Mouse (Mus musculus) MEL (cell line): ENCODE measurements at regions not wholly inside any gene's neighbourhood (a gene's known extent, or its start where the extent isn't known, plus 50 kb on each side); places are given as distances from the start of the nearest gene placed in this dataset.

Source experiments
- CTCF ChIP-seq, 3 experiments: IDR thresholded peaks in 2 of 3; conservative IDR thresholded peaks in 1 of 3; 2 replicates each; pipeline ENCODE4 v1.5.1; 2011 to 2012; ENCODE audit warnings: low read length in 3 of 3, low read depth in 2 of 3, mild to moderate bottlenecking in 2 of 3, improper control_type of control experiment in 1 of 3, inconsistent platforms in 1 of 3, mixed read lengths in 1 of 3, moderate library complexity in 1 of 3; ENCODE audit not compliant: control insufficient read depth in 1 of 3, insufficient read depth in 1 of 3, poor library complexity in 1 of 3, severe bottlenecking in 1 of 3
- E2F4 ChIP-seq: IDR thresholded peaks from 2 replicates; pipeline ENCODE4 v1.6.1; 2011; ENCODE audit warnings: low read depth, low read length, improper control_type of control experiment, borderline replicate concordance
- EP300 ChIP-seq, 2 experiments: IDR thresholded peaks; 2 replicates each; pipeline ENCODE4 v1.6.1; 2011; ENCODE audit warnings: improper control_type of control experiment in 2 of 2, low read length in 2 of 2, low read depth in 1 of 2, mild to moderate bottlenecking in 1 of 2
- GATA1 ChIP-seq: IDR thresholded peaks from 2 replicates; pipeline ENCODE4 v1.6.1; 2011; ENCODE audit warnings: low read depth, low read length, improper control_type of control experiment
- JUND ChIP-seq: IDR thresholded peaks from 2 replicates; pipeline ENCODE4 v1.6.1; 2011; ENCODE audit warnings: low read depth, mild to moderate bottlenecking, improper control_type of control experiment, low read length
- MAX ChIP-seq: IDR thresholded peaks from 2 replicates; pipeline ENCODE4 v1.6.1; 2011; ENCODE audit warnings: low read length, improper control_type of control experiment
- MYB ChIP-seq: IDR thresholded peaks from 2 replicates; pipeline ENCODE4 v1.6.1; 2011; ENCODE audit warnings: mild to moderate bottlenecking, low read depth, low read length, improper control_type of control experiment
- NRF1 ChIP-seq: IDR thresholded peaks from 2 replicates; pipeline ENCODE4 v1.6.1; 2014; ENCODE audit warnings: low read depth, mild to moderate bottlenecking, inconsistent platforms, low read length, improper control_type of control experiment, moderate library complexity; ENCODE audit not compliant: poor library complexity, insufficient read depth, severe bottlenecking
- TCF12 ChIP-seq: IDR thresholded peaks from 2 replicates; pipeline ENCODE4 v1.6.1; 2014; ENCODE audit warnings: low read depth, mild to moderate bottlenecking, inconsistent platforms, low read length, improper control_type of control experiment, moderate library complexity
- USF2 ChIP-seq, 2 experiments: IDR thresholded peaks; 2 replicates each; pipeline ENCODE4 v1.6.1; 2011 to 2012; ENCODE audit warnings: improper control_type of control experiment in 2 of 2, low read length in 2 of 2, borderline replicate concordance in 1 of 2, inconsistent platforms in 1 of 2, low read depth in 1 of 2, mild to moderate bottlenecking in 1 of 2; ENCODE audit not compliant: insufficient read depth in 1 of 2
- ZC3H11A ChIP-seq: IDR thresholded peaks from 2 replicates; pipeline ENCODE4 v1.6.1; 2012; ENCODE audit warnings: low read depth, mild to moderate bottlenecking, inconsistent platforms, low read length, improper control_type of control experiment
- ZNF384 ChIP-seq: IDR thresholded peaks from 2 replicates; pipeline ENCODE4 v1.6.1; 2012; ENCODE audit warnings: low read depth, mild to moderate bottlenecking, inconsistent platforms, low read length, improper control_type of control experiment

DNA sequence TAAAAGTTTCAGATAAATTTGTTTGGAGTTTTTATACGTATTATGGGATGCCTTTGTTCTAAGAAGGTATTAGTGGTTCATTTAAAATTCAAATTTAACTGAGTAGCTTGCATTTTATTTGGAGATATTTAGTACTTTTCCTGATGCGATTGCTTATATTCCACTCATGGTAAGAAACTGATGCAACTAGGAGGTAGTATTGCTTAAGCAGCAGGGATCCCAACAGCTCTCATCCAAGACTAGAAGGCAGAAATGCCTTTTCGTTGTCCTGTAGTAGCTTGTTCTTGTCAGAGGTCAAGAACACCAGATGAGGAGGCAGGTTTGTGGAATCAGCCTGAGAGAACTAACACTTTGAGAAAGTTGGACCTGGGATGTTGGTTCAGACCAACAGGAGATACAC, 120.5 kb downstream of the C1d start:
- TF ChIP-seq CTCF (IDR thresholded peaks at IDR 0.05 in 2 of 3, conservative IDR thresholded peaks at IDR 0.05 in 1 of 3; ENCODE audit: control insufficient read depth in 1 of 3, insufficient read depth in 1 of 3, low read depth in 2 of 3, low read length in 3 of 3, poor library complexity in 1 of 3, severe bottlenecking in 1 of 3) = no peak
- no peak for TF ChIP-seq NRF1
- no peak for TF ChIP-seq ZC3H11A
- no peak for TF ChIP-seq USF2 (IDR thresholded peaks at IDR 0.05; ENCODE audit: borderline replicate concordance in 1 of 2, insufficient read depth in 1 of 2, low read depth in 1 of 2, low read length in 2 of 2)
- no peak for TF ChIP-seq GATA1
- TF ChIP-seq EP300 (IDR thresholded peaks at IDR 0.05; ENCODE audit: low read depth in 1 of 2, low read length in 2 of 2) = no peak
- no peak for TF ChIP-seq JUND
- no peak for TF ChIP-seq ZNF384
- no peak for TF ChIP-seq MYB
- no peak for TF ChIP-seq E2F4
- TF ChIP-seq TCF12 = no peak
- no peak for TF ChIP-seq MAX
